Mouse (Mus musculus) forebrain, embryonic 11.5 days (tissue): ENCODE measurements around the gene Fgf18. TPM values are rescaled to one million over a fixed set of nuclear protein-coding genes. Genes with fewer than 3 reads are reported as not detected.
A peak's percentile ranks its signal among the peaks of the same experiment; 100 is the strongest.

Experiments used
- ATAC-seq: fragments of 200-750 bp; cut with Nextera tagmentation; replicated peaks from 2 replicates; pipeline ENCODE4 v1.8.0; 2017; ENCODE audit warnings: moderate TSS enrichment; ENCODE audit not compliant: low FRiP score
- DNase-seq: peaks from one replicate; pipeline ENCODE4 v3.0.0-alpha.2; 2017; ENCODE audit warnings: low spot score
- H3K27ac ChIP-seq: fragments of 300-500 bp; sonication (generic); 2 replicates; pipeline ENCODE4 v1.5.1; 2014; ENCODE audit warnings: low read depth, low read length
- H3K27me3 ChIP-seq: fragments of 300-500 bp; sonication (generic); 2 replicates; pipeline ENCODE4 v1.6.1; 2014; ENCODE audit warnings: mild to moderate bottlenecking, low read length, mixed read lengths; ENCODE audit not compliant: control insufficient read depth, insufficient read depth
- H3K36me3 ChIP-seq: fragments of 300-500 bp; sonication (generic); 2 replicates; pipeline ENCODE4 v1.6.1; 2014; ENCODE audit warnings: mild to moderate bottlenecking, low read length, moderate library complexity, mixed read lengths; ENCODE audit not compliant: control insufficient read depth, insufficient read depth
- H3K4me1 ChIP-seq: fragments of 300-500 bp; sonication (generic); replicated peaks from 2 replicates; pipeline ENCODE4 v1.6.1; 2014; ENCODE audit warnings: low read length, mixed read lengths; ENCODE audit not compliant: control insufficient read depth, insufficient read depth
- H3K4me2 ChIP-seq: fragments of 300-500 bp; sonication (generic); 2 replicates; pipeline ENCODE4 v1.6.1; 2014; ENCODE audit warnings: low read depth, mild to moderate bottlenecking, low read length, moderate library complexity, mixed read lengths; ENCODE audit not compliant: severe bottlenecking
- H3K4me3 ChIP-seq: fragments of 300-500 bp; sonication (generic); 2 replicates; pipeline ENCODE4 v1.5.1; 2014; ENCODE audit warnings: low read depth, low read length
- H3K9ac ChIP-seq: fragments of 300-500 bp; sonication (generic); 2 replicates; pipeline ENCODE4 v1.6.1; 2014; ENCODE audit warnings: low read length
- H3K9me3 ChIP-seq: fragments of 300-500 bp; sonication (generic); 2 replicates; pipeline ENCODE4 v1.6.1; 2016; ENCODE audit warnings: low read length, mixed read lengths; ENCODE audit not compliant: control insufficient read depth
- WGBS: fragments of 180-500 bp; shearing (Covaris S2); extraction: QIAGEN DNeasy Blood & Tissue Kit; methylation state at CpG from one replicate; pipeline ENCODE4 v1.1.7; 2014; 5-methylcytosine and 5-hydroxymethylcytosine counted together
- polyA plus RNA-seq: library from polyadenylated mRNA; unstranded; fragments of >200 nt; fragmentation: Nextera tagmentation; extraction: Ambion mirVana; gene quantifications from 2 replicates; pipeline ENCODE4 v1.2.1, GENCODE M21; 2014

The Fgf18 gene
- 2.7 and 4.1 TPM in 2 replicates for polyA plus RNA-seq

DNA sequence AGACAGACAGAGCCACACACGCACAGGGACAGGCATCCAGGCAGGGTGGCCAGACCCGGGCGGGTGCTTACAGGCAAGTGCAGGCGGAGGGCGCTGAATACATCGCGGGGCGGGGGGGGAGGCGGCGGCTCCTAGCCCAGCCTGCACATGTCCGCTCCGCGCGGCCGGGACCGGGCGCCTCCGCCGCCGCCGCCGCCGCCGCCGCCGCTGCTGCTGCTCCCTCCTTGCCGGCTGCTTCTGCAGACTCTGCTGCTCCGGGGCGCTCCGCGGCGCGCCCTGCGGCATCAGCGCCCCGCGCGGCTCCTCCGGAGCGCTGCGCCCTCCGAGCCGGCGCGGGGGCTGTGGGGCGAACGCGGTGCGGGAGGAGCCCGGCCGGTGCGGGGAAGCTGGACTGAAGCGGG is at the start of gene Fgf18:
Fgf18 (minus strand) TSS at position 230 of the 401 bp plus-strand sequence.
- peak within 1 kb of the TSS; percentile 52 for H3K4me3 ChIP-seq
- WGBS: under 1% methylated on average over 49 of the region's 53 CpGs
- ATAC-seq (peak; percentile 18), DNase-seq (peak; percentile 83)
- H3K4me2 ChIP-seq: peak within 1 kb of the TSS; percentile 89
- H3K9ac ChIP-seq: peak within 1 kb of the TSS; percentile 57
- peaks cover 29% of the 10 kb centered on the region for H3K27me3 ChIP-seq
- H3K9me3 ChIP-seq: no peaks in the 10 kb centered on the region
- H3K4me1 ChIP-seq: peaks cover 15% of the 10 kb centered on the region; the same call in 1 of the 2 replicates
- H3K36me3 ChIP-seq: no peaks in the 10 kb centered on the region
- peak within 1 kb of the TSS; percentile 6; the same call in 1 of the 2 replicates for H3K27ac ChIP-seq

DNA sequence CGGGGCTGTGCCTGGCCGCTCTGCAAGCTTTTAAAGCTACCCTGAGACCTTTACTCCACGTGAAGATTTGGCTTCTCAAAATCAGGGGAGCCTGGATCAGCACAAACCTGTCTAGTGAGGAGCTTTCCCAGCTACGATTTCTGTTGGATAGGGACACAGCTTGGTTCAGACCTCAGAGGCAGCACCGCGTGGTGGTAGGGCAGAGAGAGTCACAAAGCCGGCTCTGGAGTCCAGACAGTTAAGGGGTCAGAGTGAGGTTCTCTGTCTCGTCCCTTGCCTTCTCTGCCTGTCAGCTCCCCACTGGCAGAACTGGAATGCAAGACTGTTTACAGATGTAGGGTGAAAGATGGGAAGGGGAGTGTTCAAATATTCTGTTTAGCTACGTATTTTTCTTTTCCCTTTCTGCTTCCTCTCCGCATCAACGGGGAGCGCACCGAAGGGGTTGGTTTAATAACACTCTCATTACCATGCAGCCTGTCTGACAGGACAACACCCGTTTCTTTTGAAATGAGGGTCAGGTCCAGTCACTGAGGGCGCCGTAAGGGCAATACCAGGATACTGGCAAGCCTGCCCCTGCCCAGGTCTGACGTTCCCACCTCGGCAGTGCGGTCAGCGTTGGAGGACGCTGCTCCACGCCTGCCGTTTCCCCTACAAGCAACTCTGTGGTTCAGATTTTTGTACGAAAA is 49.4 kb upstream of the Fgf18 start:
- ATAC-seq (no peak), DNase-seq (no peak)
- peaks cover 4% of the 10 kb centered on the region for H3K9me3 ChIP-seq
- H3K27ac ChIP-seq: no peak overlapping the region
- H3K4me3 ChIP-seq: no peak overlapping the region
- 5% methylated on average over 24 of the region's 24 CpGs for WGBS
- peaks cover 85% of the 10 kb centered on the region for H3K27me3 ChIP-seq
- no peak overlapping the region for H3K4me2 ChIP-seq
- peaks cover 18% of the 10 kb centered on the region for H3K4me1 ChIP-seq
- H3K36me3 ChIP-seq: no peaks in the 10 kb centered on the region
- no peak overlapping the region for H3K9ac ChIP-seq

DNA sequence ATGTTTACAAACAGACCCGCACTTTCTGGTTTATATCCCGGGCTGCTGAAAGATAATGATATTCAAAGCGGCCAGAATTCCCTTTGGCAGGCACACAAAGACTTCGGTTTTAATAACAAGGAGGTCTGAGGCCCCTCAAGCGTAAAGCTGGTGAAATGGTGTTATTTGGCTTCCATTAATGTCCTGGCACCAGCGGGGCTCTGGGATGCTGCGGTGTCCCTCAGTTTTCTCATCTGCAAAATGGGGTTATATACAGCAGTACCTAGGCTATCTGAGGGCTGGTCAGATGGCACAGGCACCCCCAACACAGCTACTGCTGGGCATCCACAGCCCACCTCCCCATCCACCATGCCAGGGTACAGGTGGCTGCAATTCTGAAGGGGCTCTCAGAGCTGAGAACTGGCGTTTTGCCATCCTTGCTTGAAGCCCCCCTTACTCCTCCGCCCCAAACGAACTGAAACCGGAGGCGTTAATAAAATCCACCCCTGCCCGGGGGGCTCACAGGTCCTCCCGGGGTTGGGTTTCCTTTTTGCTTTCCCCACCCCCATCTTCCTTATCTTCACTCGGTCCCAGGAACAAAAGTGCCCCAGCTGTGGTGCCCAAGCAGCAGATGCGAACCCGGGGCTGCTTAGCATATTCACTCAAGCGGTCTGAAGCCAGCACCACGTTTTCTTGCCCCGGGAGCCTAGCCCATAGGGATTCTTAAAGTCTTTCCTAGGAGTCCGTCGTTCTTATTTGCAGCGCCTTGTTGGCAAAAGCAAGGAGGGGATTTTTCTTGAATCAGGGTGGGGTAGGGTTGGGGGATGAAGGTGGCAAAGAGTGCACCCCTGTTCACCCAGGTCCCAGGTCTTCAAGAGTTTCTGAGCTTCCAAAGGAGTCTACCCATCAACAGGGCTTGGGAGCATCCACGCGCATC is 48.6 kb upstream of the Fgf18 start:
- 3% methylated on average over 25 of the region's 25 CpGs for WGBS
- peaks cover 80% of the 10 kb centered on the region for H3K27me3 ChIP-seq
- H3K27ac ChIP-seq: no peak overlapping the region
- no peaks in the 10 kb centered on the region for H3K36me3 ChIP-seq
- ATAC-seq: no peak
- peaks cover 11% of the 10 kb centered on the region for H3K4me1 ChIP-seq
- no peak overlapping the region for H3K4me2 ChIP-seq
- no peak for DNase-seq
- no peak overlapping the region for H3K9ac ChIP-seq
- peaks cover 4% of the 10 kb centered on the region for H3K9me3 ChIP-seq
- H3K4me3 ChIP-seq: no peak overlapping the region

DNA sequence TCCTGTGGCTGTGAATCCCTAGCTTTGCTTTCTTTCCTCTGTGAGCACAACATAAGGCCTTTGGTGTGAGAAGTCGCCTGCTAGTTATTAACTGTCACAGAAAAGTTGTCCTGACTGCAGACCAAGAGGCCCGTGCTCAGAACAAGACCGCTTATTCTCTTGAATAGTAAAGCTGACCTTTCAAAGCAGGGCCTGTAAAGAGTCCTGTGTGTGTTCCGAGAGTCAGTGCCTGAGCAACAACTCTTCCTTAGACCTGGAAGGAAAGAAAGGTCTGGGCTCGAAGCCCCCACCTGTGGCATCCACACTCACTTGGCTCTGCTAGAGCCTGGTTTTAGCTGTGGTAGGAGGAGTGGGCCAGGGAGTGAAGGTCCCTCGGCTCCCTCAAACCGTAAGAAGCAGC is 47.9 kb upstream of the Fgf18 start:
- H3K4me2 ChIP-seq: no peak overlapping the region
- no peak for DNase-seq
- peaks cover 3% of the 10 kb centered on the region for H3K4me1 ChIP-seq
- H3K9ac ChIP-seq: no peak overlapping the region
- no peak for ATAC-seq
- H3K4me3 ChIP-seq: no peak overlapping the region
- no peak overlapping the region for H3K27ac ChIP-seq
- WGBS: 12% methylated on average over 7 of the region's 7 CpGs
- H3K36me3 ChIP-seq: no peaks in the 10 kb centered on the region
- peaks cover 4% of the 10 kb centered on the region for H3K9me3 ChIP-seq
- H3K27me3 ChIP-seq: peaks cover 73% of the 10 kb centered on the region

DNA sequence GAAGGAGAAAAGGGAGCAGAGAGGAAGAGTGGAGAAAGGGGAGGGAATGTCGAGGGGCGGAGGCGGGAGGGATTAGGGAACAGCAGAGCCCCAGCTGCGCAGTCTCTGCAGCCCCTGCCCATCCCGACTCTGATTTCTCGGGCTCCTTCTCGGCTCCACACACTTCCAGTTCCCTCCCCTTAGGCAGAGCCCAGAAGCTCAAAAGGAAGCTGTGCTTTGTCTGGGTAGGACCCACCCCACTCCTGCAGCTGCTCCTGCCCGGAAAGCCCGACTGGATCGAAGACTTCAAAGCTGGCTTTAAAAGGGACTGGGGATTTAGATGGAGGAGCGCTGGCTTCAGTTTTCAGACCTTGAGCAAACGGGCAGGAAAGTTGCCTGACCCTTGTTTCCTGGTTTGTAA is 46.5 kb upstream of the Fgf18 start:
- H3K36me3 ChIP-seq: no peaks in the 10 kb centered on the region
- H3K27ac ChIP-seq: no peak overlapping the region
- DNase-seq (no peak), ATAC-seq (peak; percentile 71; the same call in 1 of the 2 replicates)
- under 1% methylated on average over 12 of the region's 12 CpGs for WGBS
- H3K4me3 ChIP-seq: no peak overlapping the region
- peaks cover 4% of the 10 kb centered on the region for H3K9me3 ChIP-seq
- 0 out of 2 replicates have a peak, but pooled peaks cover 3% of the 10 kb centered on the region for H3K4me1 ChIP-seq
- peaks cover 59% of the 10 kb centered on the region for H3K27me3 ChIP-seq
- H3K9ac ChIP-seq: no peak overlapping the region
- H3K4me2 ChIP-seq: no peak overlapping the region

DNA sequence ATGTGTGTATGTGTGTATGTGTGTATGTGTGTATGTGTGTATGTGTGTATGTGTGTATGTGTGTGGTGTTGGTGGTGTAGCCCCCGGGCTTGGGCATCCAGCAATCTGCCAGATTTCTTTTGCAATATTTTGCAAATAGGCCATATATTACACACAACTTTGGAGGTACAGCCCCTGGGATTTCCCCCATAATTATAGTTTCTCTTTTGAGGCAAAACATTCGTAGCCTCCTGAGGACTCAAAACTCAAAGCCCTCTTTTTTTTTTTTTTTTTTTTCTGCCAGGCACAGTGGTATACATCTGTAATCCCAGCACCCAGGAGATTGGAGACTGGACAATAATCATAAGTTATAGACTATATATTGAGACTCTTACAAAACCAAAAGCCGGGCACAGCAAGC is 34.6 kb upstream of the Fgf18 start:
- H3K27me3 ChIP-seq: peaks cover 7% of the 10 kb centered on the region; the same call in 1 of the 2 replicates
- H3K9ac ChIP-seq: no peak overlapping the region
- DNase-seq (no peak), ATAC-seq (no peak)
- no peaks in the 10 kb centered on the region for H3K4me1 ChIP-seq
- no peak overlapping the region for H3K27ac ChIP-seq
- no peak overlapping the region for H3K4me2 ChIP-seq
- no peaks in the 10 kb centered on the region for H3K36me3 ChIP-seq
- H3K9me3 ChIP-seq: no peaks in the 10 kb centered on the region
- 81% methylated on average over 3 of the region's 3 CpGs for WGBS
- H3K4me3 ChIP-seq: no peak overlapping the region

DNA sequence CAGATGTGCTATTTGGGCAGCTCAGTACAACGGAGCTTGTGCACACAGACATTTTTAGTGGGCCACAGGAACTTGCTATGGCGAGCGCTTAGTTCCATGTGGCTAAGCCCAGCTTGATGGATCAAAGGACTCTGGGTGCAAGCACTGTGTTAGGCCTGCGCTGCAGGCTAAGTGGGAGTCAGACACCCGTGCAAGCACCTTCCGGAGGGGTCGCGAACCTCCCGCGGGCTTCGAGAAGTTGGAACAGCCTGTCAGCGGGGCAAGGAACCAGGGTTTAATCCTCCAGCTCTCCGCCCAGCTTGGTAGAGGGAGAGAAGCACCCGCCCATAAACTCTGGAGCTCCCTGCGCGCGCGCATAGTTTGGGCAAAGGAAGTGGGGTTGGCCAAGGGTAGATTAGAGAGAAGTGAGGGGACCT is 33.5 kb upstream of the Fgf18 start:
- DNase-seq (peak; percentile 63), ATAC-seq (peak; percentile 39; the same call in 1 of the 2 replicates)
- Histone ChIP-seq H3K4me1 (no peaks in the 10 kb centered on the region), H3K27ac (no peak overlapping the region), H3K4me3 (peak overlapping the region; percentile 6; the same call in 1 of the 2 replicates), H3K27me3 (peaks cover 7% of the 10 kb centered on the region; the same call in 1 of the 2 replicates), H3K9me3 (no peaks in the 10 kb centered on the region), H3K36me3 (no peaks in the 10 kb centered on the region), H3K4me2 (peak overlapping the region; percentile 40), H3K9ac (no peak overlapping the region)
- WGBS: 2% methylated on average over 18 of the region's 18 CpGs

DNA sequence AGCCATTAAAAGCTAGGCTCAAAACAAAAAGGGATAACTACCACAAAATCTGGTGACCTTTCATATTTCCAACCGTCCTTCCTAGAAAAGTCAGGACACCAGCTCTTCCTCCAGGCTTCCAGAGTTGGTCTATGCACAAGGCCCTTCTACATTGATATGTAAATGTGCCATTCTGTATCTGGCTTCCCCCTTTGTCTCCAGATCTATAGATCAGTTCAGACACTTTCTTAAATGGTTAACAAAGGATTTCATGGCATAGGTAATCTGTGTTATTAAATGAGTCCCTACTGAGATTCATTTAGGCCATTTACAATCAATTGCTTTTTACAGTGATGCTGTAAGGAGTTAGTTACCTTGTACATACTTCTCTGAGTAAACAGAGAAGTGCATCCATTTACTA is 32.6 kb upstream of the Fgf18 start:
- WGBS: 22% methylated on average over 1 of the region's 1 CpGs
- no peak overlapping the region for H3K4me2 ChIP-seq
- ATAC-seq (no peak), DNase-seq (no peak)
- no peak overlapping the region for H3K27ac ChIP-seq
- no peak overlapping the region for H3K4me3 ChIP-seq
- H3K9ac ChIP-seq: no peak overlapping the region
- H3K9me3 ChIP-seq: no peaks in the 10 kb centered on the region
- H3K27me3 ChIP-seq: peaks cover 7% of the 10 kb centered on the region; the same call in 1 of the 2 replicates
- H3K4me1 ChIP-seq: no peaks in the 10 kb centered on the region
- H3K36me3 ChIP-seq: no peaks in the 10 kb centered on the region
